Comparison of ENCODE assay signal across 34 mouse cellular contexts in genomic region chr1:94207859-94208258, GRCm38 (mm10).
"Had no signal": no experiment of that assay in that cellular context is flagged by ENCODE, and none has a peak within 500 bp of the region (broad histone marks: within the 10 kb centered on the region; RNA-seq: fewer than 3 reads in every experiment).

No protein-coding gene starts in this region.

- H3K4me1 ChIP-seq: heart, embryonic 10.5 days; heart, embryonic 12.5 days; heart, embryonic 13.5 days; heart, embryonic 15.5 days; hindbrain, embryonic 10.5 days; hindbrain, embryonic 12.5 days; hindbrain, embryonic 13.5 days; hindbrain, embryonic 15.5 days; intestine, embryonic 15.5 days; kidney, embryonic 15.5 days had no signal

- DNase-seq: heart, postnatal 10 days; heart, postnatal 14 days; heart, postnatal 36 days; heart, postnatal 4 days; kidney, adult 11 months; kidney, adult 18-20 months; kidney, adult 2 months; kidney, adult 8-10 months; kidney, adult 9 months; kidney, postnatal 10 days; kidney, postnatal 14 days; kidney, postnatal 36 days; kidney, postnatal 4 days; layer of hippocampus, adult 9-11 months; layer of hippocampus, postnatal 36 days had no signal

- H3K27ac ChIP-seq: heart, embryonic 10.5 days; heart, embryonic 13.5 days; heart, embryonic 15.5 days; hindbrain, embryonic 10.5 days; hindbrain, embryonic 12.5 days; hindbrain, embryonic 13.5 days; hindbrain, embryonic 14.5 days; hindbrain, embryonic 15.5 days; hindbrain, postnatal 0 days; intestine, embryonic 15.5 days; kidney, embryonic 15.5 days; kidney, postnatal 0 days; layer of hippocampus, adult 2 months had no signal

- ATAC-seq: hindbrain, embryonic 16.5 days; hindbrain, postnatal 0 days; inflammation-experienced regulatory T-cells, adult 6 months; intestine, embryonic 15.5 days; intestine, embryonic 16.5 days; intestine, postnatal 0 days had no signal

- H3K36me3 ChIP-seq: heart, embryonic 10.5 days; heart, embryonic 12.5 days; heart, embryonic 13.5 days; heart, embryonic 15.5 days; hindbrain, embryonic 10.5 days; hindbrain, embryonic 12.5 days; hindbrain, embryonic 13.5 days; hindbrain, embryonic 15.5 days; intestine, embryonic 15.5 days; kidney, embryonic 15.5 days had no signal

- H3K27me3 ChIP-seq: heart, embryonic 12.5 days; heart, embryonic 13.5 days; heart, embryonic 15.5 days; hindbrain, embryonic 12.5 days; hindbrain, embryonic 13.5 days; hindbrain, embryonic 15.5 days; intestine, embryonic 15.5 days; kidney, embryonic 15.5 days had no signal

- H3K4me3 ChIP-seq: heart, embryonic 10.5 days; heart, embryonic 12.5 days; heart, embryonic 13.5 days; heart, embryonic 15.5 days; hindbrain, embryonic 10.5 days; hindbrain, embryonic 12.5 days; hindbrain, embryonic 13.5 days; hindbrain, embryonic 15.5 days; intestine, embryonic 15.5 days; kidney, embryonic 15.5 days; layer of hippocampus, adult 2 months had no signal

- H3K4me2 ChIP-seq: heart, embryonic 11.5 days; heart, embryonic 12.5 days; heart, embryonic 13.5 days; heart, embryonic 15.5 days; hindbrain, embryonic 12.5 days; hindbrain, embryonic 13.5 days; hindbrain, embryonic 14.5 days; hindbrain, embryonic 15.5 days; intestine, embryonic 15.5 days; kidney, embryonic 15.5 days had no signal

- H3K9me3 ChIP-seq: heart, embryonic 10.5 days; heart, embryonic 12.5 days; heart, embryonic 13.5 days; heart, embryonic 15.5 days; hindbrain, embryonic 10.5 days; hindbrain, embryonic 12.5 days; hindbrain, embryonic 13.5 days; hindbrain, embryonic 15.5 days; intestine, embryonic 15.5 days; kidney, embryonic 15.5 days had no signal

- H3K9ac ChIP-seq: heart, embryonic 12.5 days; heart, embryonic 13.5 days; heart, embryonic 15.5 days; hindbrain, embryonic 12.5 days; hindbrain, embryonic 13.5 days; hindbrain, embryonic 14.5 days; hindbrain, embryonic 15.5 days; intestine, embryonic 15.5 days; kidney, embryonic 15.5 days had no signal
